Mouse (Mus musculus) olfactory bulb, adult 2 months (tissue): ENCODE measurements at regions not wholly inside any gene's neighbourhood (a gene's known extent, or its start where the extent isn't known, plus 50 kb on each side); places are given as distances from the start of the nearest gene placed in this dataset.

Source experiments
- H3K27ac ChIP-seq: fragments of 200-500 bp; 2 replicates; pipeline ENCODE4 v1.5.1; 2012; ENCODE audit warnings: low read depth, low read length; ENCODE audit not compliant: insufficient read depth
- H3K4me1 ChIP-seq: fragments of 200-500 bp; 2 replicates; pipeline ENCODE4 v1.6.1; 2012; ENCODE audit warnings: low read length; ENCODE audit not compliant: control insufficient read depth, insufficient read depth
- H3K4me3 ChIP-seq: fragments of 200-500 bp; 2 replicates; pipeline ENCODE4 v1.5.1; 2012; ENCODE audit warnings: mild to moderate bottlenecking, low read depth, low read length, moderate library complexity; ENCODE audit not compliant: insufficient read depth
- CTCF ChIP-seq: fragments of 200-500 bp; IDR thresholded peaks from 2 replicates; pipeline ENCODE4 v1.5.1; 2012; ENCODE audit warnings: low read depth, mild to moderate bottlenecking, low read length, moderate library complexity; ENCODE audit not compliant: insufficient read depth
- POLR2A ChIP-seq: fragments of 200-500 bp; IDR thresholded peaks from 2 replicates; pipeline ENCODE4 v1.6.1; 2012; ENCODE audit warnings: mild to moderate bottlenecking, low read depth, low read length, moderate library complexity; ENCODE audit not compliant: insufficient read depth
- WGBS: fragments of 180-500 bp; shearing (Covaris S2); methylation state at CpG from one replicate; pipeline ENCODE4 v1.1.7; 2018; 5-methylcytosine and 5-hydroxymethylcytosine counted together

DNA sequence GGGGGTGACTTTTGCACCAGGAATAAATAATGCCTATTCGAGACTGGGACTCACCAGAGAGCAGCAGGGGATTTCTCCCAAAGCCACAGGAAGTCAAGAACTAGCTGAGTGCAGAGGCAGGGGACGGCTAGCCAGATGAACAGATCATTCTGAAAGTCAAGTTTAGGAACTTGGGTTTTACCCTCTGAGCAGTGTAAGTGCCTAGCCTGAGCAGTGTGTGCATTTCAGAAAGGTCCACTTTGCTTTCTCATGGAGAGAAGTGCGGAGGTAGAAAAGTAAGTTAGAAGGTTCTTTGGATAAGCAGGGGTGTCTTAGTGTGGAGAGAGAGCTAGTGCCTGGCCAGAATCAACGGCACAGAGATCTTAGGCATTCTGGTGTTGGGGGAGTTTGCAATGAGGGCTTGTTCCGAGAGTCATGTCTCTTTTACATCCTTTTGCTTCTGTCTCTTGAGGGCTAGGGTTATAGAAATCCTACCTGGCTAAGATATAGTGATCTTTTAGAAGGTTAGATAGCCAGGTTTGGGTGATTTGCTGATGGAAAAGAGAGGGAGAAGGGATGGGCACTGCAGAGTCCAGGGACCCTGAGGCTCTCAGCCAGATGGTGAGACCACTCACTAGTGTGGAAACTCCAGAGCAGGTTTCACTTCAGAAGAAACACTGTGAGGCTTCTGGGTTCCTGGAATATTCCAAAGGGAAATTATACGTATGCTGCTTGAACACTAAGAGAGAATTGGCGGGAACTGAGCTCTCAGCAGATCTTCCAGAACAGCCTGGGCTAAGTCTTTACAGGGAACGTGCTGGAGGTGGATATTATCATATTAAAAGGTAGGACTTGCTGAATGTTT lies 68.8 kb upstream of the Tgfbr2 start:
- Histone ChIP-seq H3K4me1 (no peaks in the 10 kb centered on the region), H3K27ac (no peak overlapping the region), H3K4me3 (no peak overlapping the region)
- WGBS: 88% methylated on average over 8 of the region's 8 CpGs
- no peak for TF ChIP-seq POLR2A
- no peak for TF ChIP-seq CTCF

- WGBS: 93% methylated on average over 5 of the region's 5 CpGs
Measured at GRCm38 (mm10) chr9:116241933-116242526, 66.9 kb upstream of the Tgfbr2 start.

GRCm38 (mm10) chr9:116241290-116241689 lies 66.1 kb upstream of the Tgfbr2 start:
- no peak for TF ChIP-seq CTCF
- TF ChIP-seq POLR2A: no peak
- no peak overlapping the region for H3K4me3 ChIP-seq
- H3K4me1 ChIP-seq: no peaks in the 10 kb centered on the region
- 93% methylated on average over 10 of the region's 10 CpGs for WGBS
- no peak overlapping the region for H3K27ac ChIP-seq

More at GRCm38 (mm10) chr9:116241933-116242526, 66.9 kb upstream of the Tgfbr2 start:
- TF ChIP-seq POLR2A (no peak), CTCF (no peak)
- Histone ChIP-seq H3K4me1 (no peaks in the 10 kb centered on the region), H3K27ac (no peak overlapping the region), H3K4me3 (no peak overlapping the region)

- Histone ChIP-seq H3K4me3 (no peak overlapping the region), H3K4me1 (no peaks in the 10 kb centered on the region), H3K27ac (no peak overlapping the region)
- TF ChIP-seq CTCF: no peak
Measured at GRCm38 (mm10) chr9:116236836-116237235, 61.7 kb upstream of the Tgfbr2 start.

DNA sequence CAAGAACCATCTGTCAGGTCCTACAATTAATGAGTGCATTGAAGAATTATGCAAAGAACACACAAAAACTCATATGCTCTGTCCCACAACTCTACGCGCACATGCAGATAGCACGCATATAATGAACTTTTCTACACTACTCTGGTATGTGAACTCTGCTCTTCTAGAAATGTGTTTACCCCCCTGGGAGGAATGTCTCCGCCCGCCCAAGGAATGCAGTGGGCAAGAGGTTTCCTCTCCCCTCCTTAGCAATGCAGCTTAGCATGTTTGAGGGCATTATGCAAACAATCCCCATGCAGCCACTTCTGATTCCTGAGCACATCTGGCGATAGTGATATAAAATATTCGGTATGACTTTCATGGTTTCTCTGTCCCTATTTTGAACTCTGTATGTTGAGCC lies 59.0 kb upstream of the Tgfbr2 start:
- Histone ChIP-seq H3K4me1 (no peaks in the 10 kb centered on the region), H3K27ac (no peak overlapping the region), H3K4me3 (no peak overlapping the region)
- 95% methylated on average over 7 of the region's 7 CpGs for WGBS
- TF ChIP-seq CTCF (no peak), POLR2A (no peak)

GRCm38 (mm10) chr9:116232386-116232785 lies 57.2 kb upstream of the Tgfbr2 start:
- no peak overlapping the region for H3K27ac ChIP-seq
- 55% methylated on average over 10 of the region's 10 CpGs for WGBS
- H3K4me3 ChIP-seq: no peak overlapping the region
- TF ChIP-seq POLR2A: no peak
- H3K4me1 ChIP-seq: no peaks in the 10 kb centered on the region

GRCm38 (mm10) chr9:116231351-116232311 lies 56.5 kb upstream of the Tgfbr2 start:
- Histone ChIP-seq H3K27ac (no peak overlapping the region), H3K4me3 (no peak overlapping the region), H3K4me1 (no peaks in the 10 kb centered on the region)
- 59% methylated on average over 16 of the region's 16 CpGs for WGBS
- TF ChIP-seq CTCF (no peak), POLR2A (no peak)

DNA sequence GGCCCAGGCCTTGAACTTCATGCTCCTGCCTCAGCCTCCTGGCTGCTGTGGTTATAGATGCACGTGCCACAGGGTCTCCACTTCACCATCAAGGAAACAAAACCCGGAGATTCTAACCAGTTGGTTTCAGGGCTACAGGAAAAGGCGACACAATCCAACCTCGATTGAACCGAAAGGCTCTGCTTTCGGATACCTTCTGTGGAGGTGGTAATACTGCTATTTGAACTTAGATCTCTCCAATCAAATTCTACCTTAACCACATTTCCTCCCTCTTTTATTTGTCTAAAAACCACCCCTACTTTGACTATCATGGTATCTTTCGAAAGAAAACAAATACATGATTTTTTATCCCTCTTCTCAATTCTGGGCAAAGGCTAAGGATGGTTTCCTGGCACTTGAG lies 55.2 kb upstream of the Tgfbr2 start:
- H3K4me1 ChIP-seq: no peaks in the 10 kb centered on the region
- TF ChIP-seq CTCF: no peak
- TF ChIP-seq POLR2A: no peak
- no peak overlapping the region for H3K4me3 ChIP-seq
- 87% methylated on average over 7 of the region's 7 CpGs for WGBS
- H3K27ac ChIP-seq: no peak overlapping the region

GRCm38 (mm10) chr9:116228443-116228842 lies 53.3 kb upstream of the Tgfbr2 start:
- H3K4me1 ChIP-seq: no peaks in the 10 kb centered on the region
- WGBS: 87% methylated on average over 9 of the region's 9 CpGs
- no peak overlapping the region for H3K27ac ChIP-seq
- H3K4me3 ChIP-seq: no peak overlapping the region
- TF ChIP-seq POLR2A (no peak), CTCF (no peak)
